Mouse (Mus musculus): ENCODE measurements around the gene Eaf2.

Eaf2 gene

GRCm38 (mm10) chr16:36770191-36770771 lies 104.5 kb downstream of the Eaf2 start:
- peak; percentile 40 for DNase-seq (ENCODE audit: low spot score)

DNA sequence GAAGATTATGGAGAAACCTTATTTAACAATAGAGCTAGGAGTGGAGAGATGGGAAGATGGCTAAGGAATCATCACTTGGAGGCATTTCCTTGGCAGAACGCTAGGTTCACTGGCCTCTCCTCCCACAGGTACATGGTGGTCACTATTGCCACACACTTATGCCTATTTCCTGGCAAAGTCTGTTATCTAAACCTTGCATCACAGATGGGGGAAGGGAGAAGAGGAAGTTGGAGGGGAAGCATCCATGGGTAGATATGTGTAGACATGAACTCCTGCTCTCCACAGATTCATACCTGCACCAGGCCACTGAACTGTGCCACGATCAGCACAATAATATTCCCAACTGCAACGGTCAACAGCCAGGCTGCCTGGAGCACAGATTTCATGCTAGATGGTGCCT lies 122.8 kb downstream of the Eaf2 start:
- no peak for DNase-seq (ENCODE audit: low spot score)

GRCm38 (mm10) chr16:36747767-36748166 lies 127.0 kb downstream of the Eaf2 start:
- DNase-seq (ENCODE audit: low spot score), result no peak

DNA sequence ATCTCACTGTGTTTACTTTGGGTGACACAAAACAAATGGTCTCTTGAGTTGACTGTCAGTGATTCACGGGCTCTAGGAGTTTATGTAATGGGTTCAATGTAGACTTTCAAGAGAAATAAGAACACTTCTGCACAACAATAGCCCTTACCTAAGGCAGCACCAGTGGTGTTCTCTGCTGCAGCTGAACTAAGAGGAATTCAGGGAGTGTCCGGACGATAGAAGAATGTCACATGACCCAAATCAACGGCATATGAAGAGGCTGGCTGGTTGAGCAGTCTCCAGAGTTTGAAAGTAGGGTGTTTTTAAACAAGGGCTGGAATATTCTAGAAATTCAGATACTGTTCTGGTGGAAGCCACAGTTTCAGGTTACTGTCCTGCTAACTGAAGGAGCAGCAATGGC lies 127.7 kb downstream of the Eaf2 start:
- no peak for DNase-seq (ENCODE audit: low spot score)

GRCm38 (mm10) chr16:36743580-36743979 lies 131.2 kb downstream of the Eaf2 start:
- DNase-seq (ENCODE audit: low spot score), result no peak
